Mouse (Mus musculus) forebrain, embryonic 16.5 days (tissue): ENCODE data around the gene Lingo3. TPM values are rescaled to one million over a fixed set of nuclear protein-coding genes. Genes with fewer than 3 reads are reported as not detected.
"Not testable (repeated sequence)": the region's sequence is repeated elsewhere in the genome, so short reads cannot be mapped to it uniquely, and the experiment has no call there.

Experiments used
- ATAC-seq: fragments of 200-750 bp; cut with Nextera tagmentation; 2 replicates; pipeline ENCODE4 v1.8.0; 2017; ENCODE audit warnings: mild to moderate bottlenecking, moderate library complexity
- H3K27ac ChIP-seq: fragments of 300-500 bp; sonication (generic); 2 replicates; pipeline ENCODE4 v1.5.1; 2014; ENCODE audit warnings: low read length, control low read depth
- H3K27me3 ChIP-seq: fragments of 300-500 bp; sonication (generic); replicated peaks from 2 replicates; pipeline ENCODE4 v1.6.1; 2014; ENCODE audit warnings: low read length; ENCODE audit not compliant: control insufficient read depth, insufficient read depth
- H3K36me3 ChIP-seq: fragments of 300-500 bp; sonication (generic); 2 replicates; pipeline ENCODE4 v1.6.1; 2014; ENCODE audit not compliant: control insufficient read depth, insufficient read depth
- H3K4me1 ChIP-seq: fragments of 300-500 bp; sonication (generic); replicated peaks from 2 replicates; pipeline ENCODE4 v1.6.1; 2014; ENCODE audit warnings: low read length; ENCODE audit not compliant: control insufficient read depth, insufficient read depth
- H3K4me2 ChIP-seq: fragments of 300-500 bp; sonication (generic); 2 replicates; pipeline ENCODE4 v1.6.1; 2014; ENCODE audit warnings: mild to moderate bottlenecking, low read length, control low read depth
- H3K4me3 ChIP-seq: fragments of 300-500 bp; sonication (generic); replicated peaks from 2 replicates; pipeline ENCODE4 v1.5.1; 2014; ENCODE audit warnings: mild to moderate bottlenecking, low read length, control low read depth
- H3K9ac ChIP-seq: fragments of 300-500 bp; sonication (generic); replicated peaks from 2 replicates; pipeline ENCODE4 v1.6.1; 2014; ENCODE audit warnings: low read depth, low read length, control low read depth
- H3K9me3 ChIP-seq: fragments of 300-500 bp; sonication (generic); 2 replicates; pipeline ENCODE4 v1.6.1; 2016; ENCODE audit warnings: low read length; ENCODE audit not compliant: control insufficient read depth
- WGBS: fragments of 180-500 bp; shearing (Covaris S2); extraction: QIAGEN DNeasy Blood & Tissue Kit; methylation state at CpG from one replicate; pipeline ENCODE4 v1.1.7; 2014; 5-methylcytosine and 5-hydroxymethylcytosine counted together
- polyA plus RNA-seq: library from polyadenylated mRNA; unstranded; fragments of >200 nt; fragmentation: Nextera tagmentation; extraction: Ambion mirVana; gene quantifications from 2 replicates; pipeline ENCODE4 v1.2.1, GENCODE M21; 2015

Lingo3 gene
- polyA plus RNA-seq, 1 experiment from 2014 or later: 9.3 TPM

- Histone ChIP-seq H3K4me3 (peak within 1 kb of the TSS; percentile 84), H3K27ac (peak within 1 kb of the TSS; percentile 92), H3K4me1 (peaks cover 25% of the 10 kb centered on the region), H3K9me3 (no peaks in the 10 kb centered on the region), H3K27me3 (no peaks in the 10 kb centered on the region), H3K36me3 (peaks cover 10% of the 10 kb centered on the region), H3K9ac (peak within 1 kb of the TSS; percentile 90), H3K4me2 (peak within 1 kb of the TSS; percentile 96)
- under 1% methylated on average over 79 of the region's 82 CpGs for WGBS
- peak; percentile 98 for ATAC-seq
Observed at GRCm38 (mm10) chr10:80826151-80827062, 17.4 kb downstream of the Lingo3 start, which contains the start of gene Oaz1. Gene Oaz1, plus strand, starts transcription at chr10:80826656.

GRCm38 (mm10) chr10:80824827-80825226 is 19.0 kb downstream of the Lingo3 start:
- Histone ChIP-seq H3K4me1 (peaks cover 23% of the 10 kb centered on the region), H3K9ac (no peak overlapping the region), H3K27me3 (no peaks in the 10 kb centered on the region), H3K27ac (no peak overlapping the region), H3K4me3 (no peak overlapping the region), H3K36me3 (peaks cover 7% of the 10 kb centered on the region), H3K4me2 (no peak overlapping the region), H3K9me3 (no peaks in the 10 kb centered on the region)
- 82% methylated on average over 2 of the region's 2 CpGs for WGBS
- ATAC-seq: no peak

- Histone ChIP-seq H3K4me1 (peaks cover 16% of the 10 kb centered on the region), H3K27ac (no peak overlapping the region), H3K4me2 (no peak overlapping the region), H3K4me3 (no peak overlapping the region), H3K9ac (no peak overlapping the region), H3K27me3 (no peaks in the 10 kb centered on the region), H3K9me3 (no peaks in the 10 kb centered on the region), H3K36me3 (no peaks in the 10 kb centered on the region; the same call in 1 of the 2 replicates)
- ATAC-seq: no peak
- WGBS: 65% methylated on average over 8 of the region's 8 CpGs
Observed at GRCm38 (mm10) chr10:80823847-80824643, 19.8 kb downstream of the Lingo3 start.

GRCm38 (mm10) chr10:80823316-80823715 is 20.5 kb downstream of the Lingo3 start:
- 93% methylated on average over 1 of the region's 1 CpGs for WGBS
- H3K36me3 ChIP-seq: no peaks in the 10 kb centered on the region

GRCm38 (mm10) chr10:80822528-80822927 is 21.3 kb downstream of the Lingo3 start:
- no peak overlapping the region for H3K9ac ChIP-seq
- no peaks in the 10 kb centered on the region for H3K27me3 ChIP-seq
- H3K4me1 ChIP-seq: peaks cover 4% of the 10 kb centered on the region
- no peak overlapping the region for H3K4me2 ChIP-seq
- no peak overlapping the region for H3K27ac ChIP-seq
- no peak overlapping the region for H3K4me3 ChIP-seq
- H3K9me3 ChIP-seq: no peaks in the 10 kb centered on the region
- ATAC-seq: no peak
- WGBS: 90% methylated on average over 5 of the region's 5 CpGs
- no peaks in the 10 kb centered on the region for H3K36me3 ChIP-seq

More at GRCm38 (mm10) chr10:80823316-80823715, 20.5 kb downstream of the Lingo3 start:
- Histone ChIP-seq H3K9ac (no peak overlapping the region), H3K27me3 (no peaks in the 10 kb centered on the region), H3K9me3 (no peaks in the 10 kb centered on the region), H3K4me1 (peaks cover 12% of the 10 kb centered on the region), H3K4me2 (no peak overlapping the region), H3K27ac (no peak overlapping the region), H3K4me3 (no peak overlapping the region)
- ATAC-seq: no peak

- no peak overlapping the region for H3K4me2 ChIP-seq
- 41% methylated on average over 2 of the region's 2 CpGs for WGBS
- no peak for ATAC-seq
Observed at GRCm38 (mm10) chr10:80821991-80822390, 21.8 kb downstream of the Lingo3 start.

GRCm38 (mm10) chr10:80819406-80819805 is 24.4 kb downstream of the Lingo3 start:
- no peaks in the 10 kb centered on the region for H3K4me1 ChIP-seq
- H3K36me3 ChIP-seq: no peaks in the 10 kb centered on the region
- no peaks in the 10 kb centered on the region for H3K27me3 ChIP-seq
- no peaks in the 10 kb centered on the region for H3K9me3 ChIP-seq
- no peak overlapping the region for H3K4me3 ChIP-seq
- no peak overlapping the region for H3K9ac ChIP-seq
- no peak for ATAC-seq
- H3K27ac ChIP-seq: no peak overlapping the region
- WGBS: 55% methylated on average over 3 of the region's 3 CpGs
- no peak overlapping the region for H3K4me2 ChIP-seq

More at GRCm38 (mm10) chr10:80821991-80822390, 21.8 kb downstream of the Lingo3 start:
- H3K27me3 ChIP-seq: no peaks in the 10 kb centered on the region
- no peak overlapping the region for H3K27ac ChIP-seq
- no peak overlapping the region for H3K4me3 ChIP-seq
- H3K36me3 ChIP-seq: no peaks in the 10 kb centered on the region
- no peak overlapping the region for H3K9ac ChIP-seq
- H3K9me3 ChIP-seq: no peaks in the 10 kb centered on the region
- peaks cover 2% of the 10 kb centered on the region; the same call in 1 of the 2 replicates for H3K4me1 ChIP-seq

- Histone ChIP-seq H3K27me3 (no peaks in the 10 kb centered on the region), H3K4me2 (no peak overlapping the region), H3K36me3 (no peaks in the 10 kb centered on the region), H3K4me3 (no peak overlapping the region), H3K9me3 (no peaks in the 10 kb centered on the region), H3K27ac (no peak overlapping the region), H3K4me1 (no peaks in the 10 kb centered on the region), H3K9ac (no peak overlapping the region)
- no peak for ATAC-seq
- 64% methylated on average over 6 of the region's 6 CpGs for WGBS
Observed at GRCm38 (mm10) chr10:80818599-80819281, 25.1 kb downstream of the Lingo3 start.

- not testable (repeated sequence) for H3K27ac ChIP-seq, H3K9me3 ChIP-seq, H3K27me3 ChIP-seq, H3K4me2 ChIP-seq, ATAC-seq, H3K4me1 ChIP-seq, H3K9ac ChIP-seq, H3K4me3 ChIP-seq, H3K36me3 ChIP-seq
- WGBS: 85% methylated on average over 7 of the region's 7 CpGs
Observed at GRCm38 (mm10) chr10:80817955-80818354, 25.9 kb downstream of the Lingo3 start.
